Mouse (Mus musculus) brain, adult 10 weeks (tissue): ENCODE data around the gene Wnk1. TPM values are rescaled to one million over a fixed set of nuclear protein-coding genes. Genes with fewer than 3 reads are reported as not detected.

Experiments
- polyA plus RNA-seq: library from polyadenylated mRNA; stranded (reverse); fragments of 350-450 nt; fragmentation: Illumina TruSeq; extraction: RNeasy Lipid Tissue Mini Kit (QIAGEN cat#74804); gene quantifications from one replicate; pipeline ENCODE4 v1.2.3, GENCODE M21; 2015; ENCODE audit warnings: low read depth, low replicate concordance

Wnk1 gene
- 159 TPM for polyA plus RNA-seq

GRCm38 (mm10) chr6:120038366-120039255 lies at the start of gene Wnk1:
TSS of gene Wnk1 (minus strand) at chr6:120038672.

GRCm38 (mm10) chr6:119902204-119903080 lies 136.0 kb downstream of the Wnk1 start, which contains the start of gene Rad52:
TSS of gene Rad52 (plus strand) at chr6:119902698.

Other genes with a start within 250 kb of the Wnk1 start
- 17.6 TPM for gene Erc1, start 190.5 kb downstream of the Wnk1 start, polyA plus RNA-seq
- 26.2 TPM for gene Rad52, start 136.0 kb downstream of the Wnk1 start, polyA plus RNA-seq
- 6.0 TPM for gene Ninj2, start 54.7 kb upstream of the Wnk1 start, polyA plus RNA-seq